Mouse (Mus musculus): ENCODE measurements at regions not wholly inside any gene's neighbourhood (a gene's known extent, or its start where the extent isn't known, plus 50 kb on each side); places are given as distances from the start of the nearest gene placed in this dataset.

DNA sequence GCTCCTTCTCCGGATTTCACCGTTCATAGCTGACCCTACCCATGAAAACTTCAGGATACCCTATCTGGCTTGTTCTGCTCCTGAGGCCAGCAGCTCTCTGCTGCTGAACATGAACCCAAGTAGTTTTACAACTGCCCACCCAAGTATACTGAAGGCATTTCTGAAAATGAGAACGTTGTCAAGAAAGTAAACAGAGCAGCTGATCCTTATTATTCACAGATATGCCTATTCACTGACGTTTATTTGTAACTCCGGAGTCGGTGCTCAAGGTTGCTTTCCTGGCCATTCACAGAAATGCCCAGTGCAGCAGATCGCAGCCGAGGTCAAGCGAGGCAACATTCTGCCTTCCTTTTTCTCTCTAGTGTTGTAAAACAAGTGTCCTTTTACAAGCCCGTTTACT lies 128.4 kb upstream of the N6amt1 start:
- no peak for DNase-seq (ENCODE audit: low spot score)

DNA sequence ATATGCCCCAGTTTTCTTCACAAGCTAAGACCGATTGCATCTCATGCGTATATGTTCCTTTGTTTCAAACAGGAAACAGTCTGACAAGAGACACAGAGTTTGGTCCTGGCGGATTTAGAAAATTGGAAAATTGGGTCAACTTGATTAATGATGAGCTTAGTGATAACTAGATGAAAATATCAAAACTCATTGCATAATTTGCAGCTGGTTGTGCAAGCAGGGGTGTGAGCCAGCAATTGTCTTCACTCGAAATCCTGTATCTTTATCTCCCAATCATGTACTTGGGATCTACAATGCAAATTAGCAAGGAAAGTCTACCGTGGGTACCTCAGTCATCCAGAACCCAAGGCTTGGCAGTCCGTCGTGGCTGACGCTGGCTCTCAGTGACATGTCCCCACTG lies 128.9 kb upstream of the N6amt1 start:
- DNase-seq (ENCODE audit: low spot score): no peak

DNA sequence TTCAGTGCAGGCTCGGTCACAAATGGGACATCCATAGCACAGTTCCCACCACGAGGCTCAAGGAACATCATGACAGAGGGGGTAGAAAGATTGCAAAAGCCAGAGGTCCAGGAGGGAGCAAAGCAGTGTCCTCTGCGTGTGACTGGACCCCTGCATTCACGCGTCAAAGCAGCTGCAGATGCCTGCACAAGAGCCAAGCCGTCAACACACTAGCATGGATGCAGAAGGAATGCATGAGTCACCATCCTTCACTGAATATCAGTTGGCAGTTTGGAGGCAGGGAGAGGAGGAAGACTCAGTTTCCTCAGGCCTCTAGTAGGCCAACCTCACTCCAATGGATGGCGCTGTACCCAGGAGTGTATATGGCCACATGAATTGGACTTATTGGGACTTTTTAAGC lies 130.0 kb upstream of the N6amt1 start:
- no peak for DNase-seq (ENCODE audit: low spot score)

DNA sequence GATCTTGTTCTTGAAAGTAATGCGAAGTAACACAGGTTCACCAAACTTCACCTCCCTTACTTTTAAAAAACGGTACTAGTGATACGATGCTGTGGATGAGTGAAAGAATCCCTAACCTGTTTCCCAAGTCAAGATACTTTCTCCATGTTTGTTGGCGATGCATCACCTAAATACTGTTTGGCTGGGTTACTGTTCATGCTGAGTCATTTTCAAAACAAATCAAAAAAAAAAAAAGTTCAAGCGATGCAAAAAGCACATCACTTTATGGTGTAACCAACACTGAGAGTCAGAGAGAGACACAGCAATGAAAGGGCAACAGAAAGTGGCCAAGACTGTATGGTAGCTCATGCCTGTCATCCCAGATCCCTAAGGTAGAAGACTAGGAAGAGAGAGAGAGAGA lies 133.4 kb upstream of the N6amt1 start:
- no peak for DNase-seq (ENCODE audit: low spot score)

DNA sequence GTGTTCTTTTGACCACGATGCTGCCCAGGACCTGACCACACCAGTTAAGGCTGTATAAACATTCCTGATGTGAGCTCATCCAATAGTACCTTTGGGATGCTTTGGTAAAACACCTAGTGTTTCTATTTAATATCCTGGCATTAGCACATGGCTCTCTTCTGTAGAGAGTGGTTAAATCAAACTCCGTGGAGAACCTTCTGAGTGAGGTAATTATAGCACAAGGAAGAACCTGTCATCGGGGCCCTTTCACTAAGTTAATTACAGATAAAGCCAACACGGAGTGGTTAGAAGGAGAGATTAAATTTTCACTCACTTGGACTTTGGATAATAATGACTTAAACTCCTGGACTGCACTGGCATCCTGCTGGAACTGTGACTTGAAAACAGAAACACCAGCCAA lies 133.8 kb upstream of the N6amt1 start:
- no peak for DNase-seq (ENCODE audit: low spot score)

DNA sequence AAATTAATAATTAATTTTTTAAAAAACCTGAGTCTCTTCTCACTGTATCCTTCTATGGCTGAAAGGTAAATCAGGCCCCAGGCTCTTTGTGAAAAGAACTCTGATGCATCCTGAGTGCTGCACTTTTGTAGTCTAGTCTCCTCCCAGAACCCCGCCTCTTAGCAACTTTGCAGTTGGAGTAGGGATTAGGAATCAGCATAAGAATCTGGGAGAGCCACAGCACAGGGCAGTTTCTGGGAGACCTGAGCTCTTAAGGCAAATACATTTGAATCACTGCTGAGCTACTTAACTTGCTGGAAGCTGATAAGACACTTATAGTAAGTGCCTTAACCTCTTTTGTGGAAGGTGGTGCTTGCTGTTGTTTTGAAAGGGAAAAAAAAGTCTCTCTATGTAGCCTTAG lies 146.1 kb upstream of the N6amt1 start:
- no peak for DNase-seq (ENCODE audit: low spot score)

DNA sequence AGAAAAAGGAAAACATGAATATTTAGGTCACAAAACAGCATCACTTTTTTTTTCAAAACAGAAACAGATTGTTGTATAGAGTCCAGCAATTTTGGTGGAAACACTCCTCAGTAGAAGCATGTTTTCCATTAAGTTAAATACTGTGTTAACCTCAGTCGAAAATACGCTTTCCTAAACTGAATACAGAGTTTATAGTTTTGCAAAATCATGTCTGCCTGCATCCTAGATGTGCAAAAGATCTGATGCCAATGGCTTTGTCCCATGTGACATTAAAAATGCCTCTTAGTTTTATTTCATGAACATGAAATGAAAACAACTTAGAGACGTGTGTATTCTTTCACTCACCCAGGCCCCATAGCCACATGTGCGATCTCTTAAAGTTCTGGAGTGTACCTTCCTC lies 163.5 kb upstream of the N6amt1 start:
- DNase-seq (ENCODE audit: low spot score): no peak

DNA sequence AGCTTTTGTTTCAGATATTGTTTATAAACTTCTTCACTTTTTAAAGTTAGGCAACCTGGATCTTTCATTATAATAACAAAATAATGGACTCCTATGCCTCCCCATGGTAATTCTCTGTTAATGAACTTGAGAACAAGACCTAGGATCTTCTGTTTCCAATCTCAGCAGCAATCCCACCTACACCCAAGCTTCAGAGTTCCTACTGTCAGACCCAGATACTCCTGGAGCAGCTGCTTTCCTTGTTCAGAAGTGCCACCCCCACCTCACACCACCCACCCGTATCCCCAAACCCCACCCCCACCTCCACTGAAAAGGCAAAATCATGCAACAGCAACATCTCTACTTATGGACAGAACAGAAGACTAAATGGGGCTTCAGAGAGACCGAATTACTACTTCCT lies 165.2 kb upstream of the N6amt1 start:
- no peak for DNase-seq (ENCODE audit: low spot score)

DNA sequence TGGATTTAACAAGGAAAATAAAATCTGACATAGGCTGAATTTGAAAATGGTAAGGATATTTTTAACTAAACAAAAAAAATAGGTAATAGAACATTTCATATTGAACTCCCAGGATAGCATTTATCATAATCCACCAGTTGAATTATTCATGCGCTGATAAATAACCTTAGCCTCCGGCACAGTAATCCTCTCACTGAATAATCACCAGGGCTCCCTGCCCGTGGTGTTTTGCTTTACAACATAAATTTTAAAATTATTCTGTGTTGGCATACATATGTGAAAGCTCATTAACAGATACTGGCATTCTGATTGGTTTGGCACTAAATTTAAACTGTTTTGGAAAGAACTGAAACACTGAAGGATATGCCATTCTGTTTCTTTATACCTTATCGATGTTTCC lies 181.6 kb upstream of the N6amt1 start:
- no peak for DNase-seq (ENCODE audit: low spot score)

DNA sequence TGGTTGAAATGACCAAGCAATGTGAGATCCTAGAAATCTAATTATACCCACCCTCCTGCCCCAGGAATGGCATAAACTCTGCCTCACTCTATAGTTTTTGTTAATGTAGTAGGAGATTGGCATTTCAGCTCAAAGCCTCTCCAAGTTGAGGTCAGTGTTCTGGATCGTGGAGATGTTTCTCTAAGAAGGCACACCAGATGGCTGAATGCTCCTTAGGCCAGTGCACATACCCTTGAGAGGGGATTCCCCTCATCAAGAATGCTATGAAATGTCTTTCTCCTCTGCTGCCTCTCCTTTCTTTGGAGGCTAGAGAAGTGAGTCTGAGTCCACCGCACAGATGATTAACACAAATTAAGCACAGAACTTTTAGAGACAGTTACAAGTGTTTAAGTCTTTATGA lies 214.7 kb upstream of the N6amt1 start:
- DNase-seq (ENCODE audit: low spot score): no peak

DNA sequence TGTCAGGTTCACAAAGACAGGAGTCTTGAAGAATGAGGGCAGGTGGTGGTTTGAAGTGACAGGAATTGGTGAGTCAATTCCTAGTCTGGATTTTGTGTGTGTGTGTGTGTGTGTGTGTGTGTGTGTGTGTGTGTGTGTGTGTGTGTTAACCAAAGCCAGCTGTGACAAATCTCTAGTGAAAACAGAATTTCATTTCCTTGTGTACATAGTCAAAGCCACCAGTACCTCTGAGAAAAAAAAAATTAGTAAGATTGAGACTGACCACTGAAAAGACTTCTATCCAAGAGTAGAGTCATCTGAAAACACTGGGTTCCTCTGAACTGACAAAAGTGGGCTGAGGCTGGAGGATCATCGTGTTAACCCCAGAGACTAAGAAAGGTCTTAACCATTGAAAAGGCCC lies 217.5 kb upstream of the N6amt1 start:
- no peak for DNase-seq (ENCODE audit: low spot score)

DNA sequence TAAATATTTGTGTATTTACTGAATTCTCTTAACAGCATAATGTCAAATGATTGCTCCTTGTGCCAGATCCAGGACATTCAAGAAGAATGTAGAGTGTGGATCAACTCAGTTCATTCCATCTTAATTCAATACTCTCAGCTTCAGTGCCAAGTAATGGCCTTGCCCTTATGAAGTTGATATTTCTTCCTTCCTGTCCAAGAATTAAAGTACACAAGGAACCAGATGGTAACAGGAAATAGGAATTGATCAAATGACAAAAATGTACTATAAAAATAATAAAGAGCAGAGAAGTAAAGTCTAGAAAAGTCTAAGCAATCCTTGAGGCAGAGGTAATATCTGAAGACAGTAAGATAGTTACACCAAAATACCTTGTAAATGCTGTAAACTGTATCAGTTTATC lies 219.5 kb upstream of the N6amt1 start:
- no peak for DNase-seq (ENCODE audit: low spot score)

DNA sequence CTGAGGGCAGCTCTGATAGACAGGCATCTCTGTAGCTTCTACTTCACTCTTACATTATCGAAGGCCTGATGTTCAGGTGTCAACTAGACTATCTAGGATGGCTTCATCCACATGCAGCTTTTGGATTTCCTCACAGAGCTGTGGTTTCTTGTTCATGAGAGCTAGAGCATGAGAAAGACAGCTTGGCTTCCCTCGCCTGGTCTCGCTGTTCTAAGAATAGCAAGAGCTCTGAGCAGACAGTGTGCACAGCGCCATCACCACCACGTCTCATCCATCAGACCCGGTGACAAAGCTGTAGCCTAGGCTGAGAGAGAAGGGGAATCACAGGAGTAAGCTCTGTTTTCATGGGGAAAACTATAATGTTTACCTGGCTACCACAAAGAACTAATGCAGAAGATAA lies 220.1 kb upstream of the N6amt1 start:
- no peak for DNase-seq (ENCODE audit: low spot score)

DNA sequence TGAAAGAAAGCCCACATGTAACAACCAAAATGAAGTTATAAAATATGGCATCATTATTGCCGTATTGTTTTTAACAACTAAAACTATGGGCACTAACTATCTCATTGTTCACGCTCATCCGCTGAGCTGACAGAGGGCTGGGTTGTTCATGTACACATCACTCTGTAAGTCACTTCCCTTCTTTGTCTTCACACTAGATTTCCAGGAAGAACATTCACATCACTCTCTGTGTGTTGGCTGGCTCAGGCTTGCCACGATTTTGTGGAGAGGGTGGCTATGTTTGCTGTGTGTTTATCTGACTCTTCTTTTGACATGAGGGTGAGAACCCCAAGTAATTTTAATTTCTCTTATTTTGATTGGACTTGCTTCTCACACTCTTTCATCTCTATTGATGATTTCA lies 221.9 kb upstream of the N6amt1 start:
- no peak for DNase-seq (ENCODE audit: low spot score)

DNA sequence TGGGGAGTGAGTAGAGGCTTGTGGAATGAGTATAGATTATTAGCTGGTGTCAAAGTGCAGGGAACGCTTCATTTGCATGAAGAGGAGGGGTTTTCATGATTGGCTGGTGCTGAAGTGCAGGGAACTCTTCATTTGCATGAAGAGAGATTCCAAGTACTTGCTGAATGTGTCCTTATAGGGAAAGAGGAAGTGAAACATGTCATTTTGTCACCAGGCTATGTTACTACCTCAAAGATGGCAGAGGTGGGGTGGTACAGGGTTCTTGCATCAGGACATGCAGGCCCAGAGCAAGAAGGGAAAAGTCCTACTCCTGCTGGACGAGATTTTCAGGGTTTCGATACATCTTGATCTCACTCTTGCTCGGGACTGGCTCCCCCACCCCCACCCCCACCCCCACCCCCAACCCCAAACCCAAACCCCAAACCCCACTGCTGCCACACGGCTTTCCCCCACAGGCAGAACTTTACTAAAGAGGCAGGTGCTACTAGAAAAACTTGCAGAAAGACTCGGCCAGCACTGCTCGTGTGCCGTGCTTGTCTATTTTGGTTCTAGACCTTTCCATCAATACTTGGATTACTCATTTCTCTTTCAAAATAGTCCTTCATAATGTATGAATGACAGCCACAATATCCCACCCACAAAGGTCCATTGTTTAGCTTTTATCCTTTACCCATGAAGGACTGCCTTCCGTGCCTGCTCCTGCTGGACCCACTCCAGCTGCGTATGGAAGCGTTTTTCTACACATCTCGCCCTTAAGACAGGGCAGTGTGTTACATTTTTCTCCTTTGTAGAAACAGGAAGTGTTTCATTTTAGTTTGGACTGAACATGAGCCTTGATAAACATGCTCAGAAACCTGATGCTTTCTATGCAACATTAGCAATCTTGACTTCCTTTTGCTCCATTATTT lies 223.0 kb upstream of the N6amt1 start:
- no peak for DNase-seq (ENCODE audit: low spot score)

DNA sequence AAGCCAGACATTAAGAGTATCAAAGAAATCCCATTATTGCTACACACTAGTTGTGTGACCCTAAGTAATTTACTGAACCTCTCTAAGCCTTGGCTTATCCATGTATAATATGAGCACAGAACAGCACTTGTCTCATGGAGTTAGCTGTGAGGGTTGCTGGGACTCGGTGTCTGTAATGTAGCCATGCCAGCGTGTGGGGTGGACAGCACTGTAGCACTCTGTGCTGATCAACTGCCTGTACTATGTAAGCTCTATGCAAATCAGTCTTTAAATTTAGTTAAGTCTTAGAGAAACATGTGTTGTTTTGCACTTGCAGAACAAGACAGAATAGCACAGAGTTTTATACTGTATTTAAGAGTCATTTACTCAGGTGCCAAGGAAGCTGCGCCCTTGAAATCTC lies 225.0 kb upstream of the N6amt1 start:
- no peak for DNase-seq (ENCODE audit: low spot score)

DNA sequence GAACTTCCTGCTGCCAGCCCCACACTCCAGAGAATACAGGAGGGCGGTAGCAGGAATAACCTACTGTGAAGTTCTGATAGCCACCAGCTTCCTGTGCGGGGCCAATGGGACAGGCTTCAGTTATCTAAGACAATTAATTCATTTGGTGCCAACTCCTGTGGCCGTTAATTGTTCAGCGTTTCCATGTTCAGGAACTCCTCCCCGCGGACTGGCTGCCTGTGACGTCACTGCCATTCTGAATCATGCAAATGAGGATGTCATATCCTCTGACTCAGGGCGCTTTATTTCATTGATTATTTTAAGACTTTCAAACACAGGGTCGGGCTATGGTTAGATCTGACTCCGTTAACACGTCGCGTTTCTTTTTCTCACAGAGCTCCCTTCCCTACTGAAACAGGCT lies 225.8 kb upstream of the N6amt1 start:
- no peak for DNase-seq (ENCODE audit: low spot score)

DNA sequence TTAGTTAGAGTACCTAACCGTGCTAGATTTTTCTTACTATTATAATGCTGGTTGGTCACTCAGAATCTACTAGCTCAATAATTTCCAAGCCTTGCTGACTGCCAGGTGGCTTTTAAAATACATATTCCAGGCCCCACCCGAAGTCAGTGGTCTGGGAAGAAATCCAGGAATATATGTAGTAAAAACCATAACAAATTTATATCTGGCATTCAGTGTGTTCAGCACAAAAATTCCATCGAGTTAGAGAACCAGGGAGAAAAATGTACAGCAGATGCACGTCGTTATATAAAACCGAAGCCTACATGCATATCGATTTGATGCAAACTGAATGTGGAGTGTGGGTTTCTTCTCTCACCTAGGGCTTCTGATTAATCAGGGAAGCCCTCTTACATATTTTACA lies 229.5 kb upstream of the N6amt1 start:
- no peak for DNase-seq (ENCODE audit: low spot score)

DNA sequence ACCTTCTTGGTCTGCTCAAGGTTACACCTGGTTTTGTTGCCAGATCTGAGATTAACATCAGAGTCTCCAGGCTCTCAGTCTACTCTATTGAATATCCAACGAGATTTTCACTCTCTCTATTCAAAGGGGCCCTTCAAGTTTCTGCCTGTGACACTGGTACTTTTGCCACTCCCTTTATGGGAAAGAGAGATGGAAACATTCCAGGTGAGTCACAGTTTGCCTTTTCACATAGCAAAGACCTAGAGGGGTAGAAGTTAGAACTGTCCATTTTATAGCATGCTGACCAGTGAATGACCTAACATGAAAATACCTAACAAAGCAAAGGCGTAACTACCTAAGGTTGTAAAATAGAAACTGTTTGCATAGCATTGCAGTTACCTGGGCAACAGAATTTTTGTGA lies 250.4 kb upstream of the N6amt1 start:
- DNase-seq (ENCODE audit: low spot score): no peak

DNA sequence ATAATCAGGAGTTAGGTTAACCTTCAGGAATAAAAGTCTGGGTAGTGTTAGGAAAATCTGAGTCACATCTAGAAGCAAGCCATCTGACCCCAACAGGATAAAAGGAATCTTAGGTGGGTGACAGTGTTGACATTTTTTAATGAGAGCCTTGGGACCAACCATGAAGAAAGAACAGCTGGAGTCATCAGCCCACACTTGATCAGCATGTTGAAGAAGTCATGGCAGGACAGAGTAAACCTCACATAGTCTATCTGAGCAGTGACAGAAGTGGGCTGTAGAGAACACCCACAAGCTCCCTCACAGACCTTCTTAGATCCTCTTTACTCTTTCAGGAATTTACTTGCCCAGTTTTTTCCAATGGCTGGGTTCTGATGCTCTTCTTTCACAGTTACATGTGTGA lies 251.9 kb upstream of the N6amt1 start:
- no peak for DNase-seq (ENCODE audit: low spot score)

DNA sequence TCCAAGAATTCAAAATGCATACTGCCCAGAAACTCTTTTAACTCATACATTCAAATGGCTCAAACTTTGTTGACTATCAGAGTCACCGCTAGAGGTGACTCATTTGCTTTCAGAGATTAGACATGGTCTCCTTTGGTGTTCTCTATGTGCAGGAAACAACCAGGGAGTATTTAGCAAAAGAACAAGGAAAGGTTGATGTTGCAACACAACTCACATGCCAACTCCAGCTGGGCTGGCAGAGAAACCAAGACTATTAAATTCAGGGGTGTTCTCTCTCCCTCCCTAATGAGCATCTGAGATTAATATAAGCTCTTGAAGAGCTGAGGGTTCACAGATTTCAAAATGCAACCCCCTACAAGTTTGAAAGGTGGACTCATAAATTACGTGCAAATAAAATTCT lies 262.0 kb upstream of the N6amt1 start:
- no peak for DNase-seq (ENCODE audit: low spot score)

DNA sequence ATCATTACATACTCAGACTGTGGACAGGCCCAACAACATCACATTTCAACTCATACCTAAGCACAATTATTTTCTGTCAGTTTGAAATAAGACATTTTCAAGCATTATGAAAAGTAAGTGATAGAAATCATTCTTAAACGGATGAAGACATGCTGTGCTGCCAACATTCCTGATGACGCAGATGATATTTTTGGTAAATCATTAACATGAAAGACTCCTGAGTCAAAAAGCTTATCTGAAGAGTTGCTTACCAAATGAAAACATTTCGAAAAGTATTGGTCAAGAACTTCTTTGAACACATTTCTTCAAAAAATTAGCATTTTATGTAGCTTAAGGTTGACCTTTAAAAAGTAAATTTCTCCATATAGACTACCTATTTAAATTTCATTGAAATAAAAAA lies 264.7 kb upstream of the N6amt1 start:
- no peak for DNase-seq (ENCODE audit: low spot score)

DNA sequence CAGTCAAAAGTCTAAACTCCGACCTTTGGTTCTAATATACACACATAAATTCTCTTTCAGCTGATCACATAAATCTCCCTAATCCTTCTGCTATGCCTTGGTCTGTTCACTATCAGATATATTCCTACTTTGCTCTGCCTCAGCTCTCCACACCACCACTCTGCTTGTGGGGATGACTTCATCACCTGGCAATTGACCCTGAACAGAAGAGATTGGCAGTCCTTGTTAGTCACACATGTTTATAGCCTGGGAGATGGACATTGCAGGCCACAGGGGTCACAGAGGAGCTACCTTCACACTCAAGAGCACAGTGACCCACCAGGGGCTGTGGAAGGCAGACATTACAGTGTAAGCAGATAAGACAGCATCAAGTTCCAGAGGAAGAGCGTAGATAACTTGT lies 270.5 kb upstream of the N6amt1 start:
- no peak for DNase-seq (ENCODE audit: low spot score)

DNA sequence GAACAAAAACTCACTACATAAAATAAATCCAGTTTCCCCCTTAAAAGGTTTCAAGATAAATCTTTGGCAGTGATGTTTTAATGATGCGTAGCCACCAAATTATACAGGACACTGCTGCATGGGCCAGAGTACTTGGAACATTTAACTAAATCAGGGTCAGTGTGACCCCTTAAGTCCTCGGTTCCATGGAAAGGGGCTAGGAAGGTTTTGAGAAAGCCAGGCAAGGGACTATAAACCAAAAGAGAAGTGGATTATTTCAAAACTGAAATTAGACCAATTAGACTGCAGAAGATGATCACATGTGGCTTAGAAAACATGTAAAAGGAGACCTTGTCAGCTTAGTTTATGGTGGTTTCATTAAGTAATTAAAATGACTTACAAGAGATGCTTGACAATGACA lies 276.6 kb upstream of the N6amt1 start:
- no peak for DNase-seq (ENCODE audit: low spot score)

All from urinary bladder, adult 2 months (tissue).